Mouse (Mus musculus): ENCODE data around the gene A930002H24Rik.
"Not testable (repeated sequence)": the region's sequence is repeated elsewhere in the genome, so short reads cannot be mapped to it uniquely, and the experiment has no call there.

The A930002H24Rik gene

GRCm38 (mm10) chr17:63863647-63864149 is at the start of gene A930002H24Rik:
Gene A930002H24Rik (minus strand): TSS chr17:63863791.
- DNase-seq (ENCODE audit: low spot score) = peak; percentile 97

GRCm38 (mm10) chr17:63909297-63909696 is 45.7 kb upstream of the A930002H24Rik start:
- no peak for DNase-seq (ENCODE audit: low spot score)

- no peak for DNase-seq (ENCODE audit: low spot score)
Observed at GRCm38 (mm10) chr17:63897050-63897449, 33.5 kb upstream of the A930002H24Rik start.

GRCm38 (mm10) chr17:63895829-63896228 is 32.2 kb upstream of the A930002H24Rik start:
- DNase-seq (ENCODE audit: low spot score) = no peak

- no peak for DNase-seq (ENCODE audit: low spot score)
Observed at GRCm38 (mm10) chr17:63890611-63891010, 27.0 kb upstream of the A930002H24Rik start.

GRCm38 (mm10) chr17:63886988-63887387 is 23.4 kb upstream of the A930002H24Rik start:
- no peak for DNase-seq (ENCODE audit: low spot score)

- DNase-seq (ENCODE audit: low spot score) = no peak
Observed at GRCm38 (mm10) chr17:63880009-63880408, 16.4 kb upstream of the A930002H24Rik start.

GRCm38 (mm10) chr17:63878889-63879288 is 15.3 kb upstream of the A930002H24Rik start:
- DNase-seq (ENCODE audit: low spot score) = no peak

GRCm38 (mm10) chr17:63871773-63872172 is 8.2 kb upstream of the A930002H24Rik start:
- DNase-seq (ENCODE audit: low spot score) = no peak

- no peak for DNase-seq (ENCODE audit: low spot score)
Observed at GRCm38 (mm10) chr17:63864171-63864571, 580 bp upstream of the A930002H24Rik start.

GRCm38 (mm10) chr17:63863012-63863630 is 470 bp downstream of the A930002H24Rik start, which contains the start of gene Fer:
Gene Fer (plus strand): TSS chr17:63863062.
- peak; percentile 49 for DNase-seq (ENCODE audit: low spot score)

GRCm38 (mm10) chr17:63862399-63862798 is 1.2 kb downstream of the A930002H24Rik start:
- no peak for DNase-seq (ENCODE audit: low spot score)

GRCm38 (mm10) chr17:63860988-63861387 is 2.6 kb downstream of the A930002H24Rik start:
- no peak for DNase-seq (ENCODE audit: low spot score)

- DNase-seq (ENCODE audit: low spot score) = no peak
Observed at GRCm38 (mm10) chr17:63857023-63857544, 6.5 kb downstream of the A930002H24Rik start.

- DNase-seq (ENCODE audit: low spot score) = no peak
Observed at GRCm38 (mm10) chr17:63850016-63850415, 13.6 kb downstream of the A930002H24Rik start.

GRCm38 (mm10) chr17:63849566-63849965 is 14.0 kb downstream of the A930002H24Rik start:
- DNase-seq (ENCODE audit: low spot score) = peak; percentile 97

GRCm38 (mm10) chr17:63849151-63849550 is 14.4 kb downstream of the A930002H24Rik start:
- DNase-seq (ENCODE audit: low spot score) = peak; percentile 34

- DNase-seq (ENCODE audit: low spot score) = not testable (repeated sequence)
Observed at GRCm38 (mm10) chr17:63845766-63846165, 17.8 kb downstream of the A930002H24Rik start.

- DNase-seq (ENCODE audit: low spot score) = no peak
Observed at GRCm38 (mm10) chr17:63844936-63845335, 18.7 kb downstream of the A930002H24Rik start.

- DNase-seq (ENCODE audit: low spot score) = no peak
Observed at GRCm38 (mm10) chr17:63842226-63842625, 21.4 kb downstream of the A930002H24Rik start.

GRCm38 (mm10) chr17:63839636-63840269 is 23.8 kb downstream of the A930002H24Rik start:
- DNase-seq (ENCODE audit: low spot score) = no peak

GRCm38 (mm10) chr17:63838144-63838543 is 25.4 kb downstream of the A930002H24Rik start:
- no peak for DNase-seq (ENCODE audit: low spot score)

- DNase-seq (ENCODE audit: low spot score) = no peak
Observed at GRCm38 (mm10) chr17:63836641-63837040, 26.9 kb downstream of the A930002H24Rik start.
